Mouse (Mus musculus) left cerebral cortex, adult 11 months (tissue): ENCODE data around the gene Zfp595.
A peak's percentile ranks its signal among the peaks of the same experiment; 100 is the strongest.
"Not testable (repeated sequence)": the region's sequence is repeated elsewhere in the genome, so short reads cannot be mapped to it uniquely, and the experiment has no call there.

Source experiments
- DNase-seq: peaks from one replicate; pipeline ENCODE4 v3.0.0; 2022; ENCODE audit warnings: low spot score

Zfp595 gene

DNA sequence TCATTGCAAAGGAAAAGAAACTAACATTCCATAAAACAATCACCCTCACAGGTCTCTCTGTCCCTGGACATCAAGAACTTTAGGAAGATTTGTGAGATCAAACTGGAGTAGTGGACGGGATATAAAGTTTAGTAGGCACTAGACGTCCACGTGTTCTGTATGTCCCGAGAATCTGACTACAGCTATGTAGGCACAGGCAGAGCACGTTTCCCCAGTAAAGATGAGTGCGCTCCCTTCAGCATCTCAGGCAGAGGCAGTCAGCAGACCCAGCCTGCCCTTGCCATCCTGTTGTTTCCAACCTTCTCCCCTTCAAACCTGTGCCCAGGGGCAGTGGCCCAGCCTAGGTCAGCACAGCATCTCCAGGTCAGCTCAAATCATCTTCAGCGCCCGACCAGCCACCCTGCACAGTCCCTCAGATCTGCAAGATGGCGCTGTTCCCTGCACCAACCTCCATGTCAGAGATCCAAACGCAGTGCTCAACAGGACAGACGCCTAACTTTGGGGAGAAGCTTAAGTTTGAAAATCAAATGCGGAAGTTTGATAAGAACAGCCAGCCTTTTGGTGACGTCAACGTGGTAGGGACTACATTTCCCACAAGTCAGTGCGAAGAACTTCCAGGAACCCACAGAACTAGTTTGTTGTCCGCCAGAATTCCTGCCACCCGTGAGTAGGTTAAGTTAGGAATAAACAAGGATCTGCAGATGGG lies at the start of gene Zfp595:
TSS of gene Zfp595 (minus strand) at position 552 of the 706 bp plus-strand sequence.
- DNase-seq: peak; percentile 82

DNA sequence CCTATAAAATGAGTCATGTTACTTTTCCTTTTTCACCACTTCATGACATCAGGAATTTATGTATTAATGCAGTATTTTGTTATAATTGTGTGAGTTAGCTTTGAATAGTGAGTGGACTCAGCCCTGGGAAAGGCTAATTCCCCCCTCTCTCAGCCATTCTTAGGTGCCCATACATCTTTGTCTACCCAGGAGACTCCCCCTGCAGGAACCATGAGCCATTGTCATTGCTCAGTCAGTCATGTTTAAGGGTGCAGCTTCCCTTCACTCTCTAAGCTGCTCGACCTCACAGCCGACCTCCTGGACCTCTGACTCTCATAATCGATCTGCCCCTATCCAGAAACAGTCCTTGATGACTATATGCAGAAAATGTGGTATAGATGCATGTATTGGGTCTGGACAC lies 43.9 kb upstream of the Zfp595 start:
- DNase-seq: not testable (repeated sequence)

DNA sequence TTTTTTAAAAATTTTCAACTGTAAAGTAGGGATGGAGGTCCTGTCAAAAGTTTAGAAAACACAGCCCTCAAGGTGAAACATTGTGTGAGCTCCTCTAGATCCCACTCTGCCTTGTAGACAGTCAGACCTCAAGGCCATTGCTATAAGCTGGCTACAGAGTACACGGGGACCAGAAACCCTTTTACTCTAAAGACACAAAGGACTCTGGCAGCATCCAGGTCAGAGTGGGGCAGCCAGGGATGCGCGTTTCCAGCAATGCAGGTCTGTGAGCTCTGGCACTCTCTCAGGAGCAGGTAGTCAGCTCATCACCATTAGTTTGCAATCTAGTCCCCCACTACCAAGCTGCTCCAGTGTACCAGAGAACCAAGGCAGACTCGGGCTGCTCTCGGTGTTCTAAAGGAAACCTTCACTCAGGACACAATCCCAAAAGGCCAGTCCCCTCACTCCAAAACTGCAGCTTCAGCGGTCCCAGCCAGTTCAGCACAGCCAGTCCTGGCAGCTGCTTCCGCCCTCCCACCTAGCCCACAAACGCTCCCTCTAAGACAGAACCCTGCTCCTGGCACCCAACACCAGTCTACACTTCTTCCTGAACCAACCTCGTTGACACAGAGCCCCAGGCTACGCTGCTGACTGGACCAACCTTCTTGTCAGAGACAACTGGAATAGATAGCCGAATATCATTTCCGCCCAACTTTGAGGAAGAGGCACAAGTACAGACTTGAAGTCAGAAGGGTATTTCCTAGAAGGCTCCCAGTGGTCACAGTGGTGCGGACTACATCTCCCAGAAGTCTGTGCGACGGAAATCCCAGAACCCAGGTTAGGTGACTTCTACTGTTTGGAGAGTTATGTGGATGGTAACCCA lies 42.9 kb upstream of the Zfp595 start, which contains the start of the genes Gm28041 and Zfp456:
TSS of gene Gm28041 (minus strand) at position 684 of the 862 bp plus-strand sequence.
TSS of gene Zfp456 (minus strand) at position 761 of the 862 bp plus-strand sequence.
- peak; percentile 47 for DNase-seq

DNA sequence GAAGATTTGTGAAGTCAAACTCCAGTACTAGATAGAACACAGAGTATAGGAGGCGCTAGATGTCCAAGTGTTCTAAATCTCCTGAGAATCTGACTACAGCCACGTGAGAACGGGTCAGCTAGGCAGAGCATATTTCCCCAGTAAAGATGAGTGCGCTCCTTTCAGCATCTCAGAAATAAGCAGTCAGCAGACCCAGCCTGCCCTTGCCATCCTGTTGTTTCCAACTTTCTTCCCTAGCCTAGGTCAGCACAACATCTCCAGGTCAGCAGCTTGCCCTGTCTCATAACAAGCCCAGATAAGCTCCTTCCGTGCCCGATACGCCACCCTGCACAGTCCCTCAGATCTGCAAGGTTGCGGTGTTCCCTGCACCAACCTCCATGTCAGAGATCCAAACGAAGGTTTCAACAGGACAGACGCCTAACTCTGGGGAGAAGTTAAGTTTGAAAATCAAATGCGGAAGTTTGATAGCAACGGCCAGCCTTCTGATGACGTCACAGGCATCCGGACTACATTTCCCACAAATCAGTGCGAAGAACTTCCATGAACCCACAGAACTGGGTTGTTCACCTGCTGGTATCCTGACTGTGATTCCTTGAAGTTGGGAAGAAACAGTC lies 27.9 kb upstream of the Zfp595 start, which contains the start of the genes Gm28044 and Zfp953:
TSS of gene Gm28044 (minus strand) at position 406 of the 614 bp plus-strand sequence.
TSS of gene Zfp953 (minus strand) at position 475 of the 614 bp plus-strand sequence.
- DNase-seq: peak; percentile 88

DNA sequence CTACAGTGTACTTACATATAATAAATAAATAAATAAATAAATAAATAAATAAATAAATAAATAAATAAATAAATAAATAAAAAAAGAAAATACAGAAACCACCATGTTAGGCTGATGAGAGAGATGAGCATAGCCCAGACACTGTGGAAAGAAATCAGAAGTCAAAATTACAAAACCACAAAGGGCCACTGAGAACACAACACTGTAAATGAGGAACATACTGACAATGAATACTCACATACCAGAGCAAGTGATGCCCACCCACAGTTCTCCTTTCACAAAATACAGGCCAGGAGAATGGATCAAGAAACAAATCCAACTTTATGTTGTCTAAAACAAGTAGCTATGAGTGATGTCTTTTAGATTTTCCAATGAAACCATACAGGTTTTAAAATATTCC lies 19.5 kb upstream of the Zfp595 start:
- DNase-seq: no peak

DNA sequence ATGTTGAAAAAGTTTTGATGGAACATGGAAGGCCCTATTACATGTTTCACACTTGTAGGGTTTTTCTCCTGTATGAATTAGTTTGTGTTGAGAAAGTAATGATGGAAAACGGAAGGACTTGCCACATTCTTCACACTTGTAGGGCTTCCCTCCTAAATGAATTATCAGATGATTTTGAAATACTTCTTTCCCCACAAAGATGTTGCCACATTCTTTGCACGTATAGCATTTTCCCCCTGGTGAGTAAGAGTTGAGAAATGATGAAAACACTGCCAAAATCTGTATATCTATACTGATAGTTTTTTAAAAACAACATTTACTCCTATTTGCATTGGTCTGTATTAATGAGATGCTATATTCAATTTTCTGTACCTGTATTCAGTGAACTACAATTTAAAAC lies 11.1 kb upstream of the Zfp595 start:
- no peak for DNase-seq

DNA sequence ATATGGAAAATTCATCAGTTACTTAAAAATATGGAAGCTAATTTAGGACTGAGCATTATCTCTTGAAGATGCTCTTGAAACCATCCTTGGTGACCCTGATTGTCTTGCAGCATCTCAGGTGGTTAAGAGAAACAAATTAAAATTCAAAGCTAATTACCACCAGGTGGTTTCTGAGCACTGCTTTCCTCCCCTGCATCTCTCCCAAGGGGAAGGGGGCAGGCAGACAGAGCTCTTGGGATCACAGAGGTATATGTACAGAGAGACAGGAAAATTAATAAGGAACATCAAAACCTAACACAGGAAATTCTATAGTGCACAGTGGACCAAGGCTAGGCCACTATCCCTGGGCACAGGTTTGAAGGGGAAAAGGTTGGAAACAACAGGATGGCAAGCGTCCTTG lies 507 bp upstream of the Zfp595 start:
- DNase-seq: no peak

DNA sequence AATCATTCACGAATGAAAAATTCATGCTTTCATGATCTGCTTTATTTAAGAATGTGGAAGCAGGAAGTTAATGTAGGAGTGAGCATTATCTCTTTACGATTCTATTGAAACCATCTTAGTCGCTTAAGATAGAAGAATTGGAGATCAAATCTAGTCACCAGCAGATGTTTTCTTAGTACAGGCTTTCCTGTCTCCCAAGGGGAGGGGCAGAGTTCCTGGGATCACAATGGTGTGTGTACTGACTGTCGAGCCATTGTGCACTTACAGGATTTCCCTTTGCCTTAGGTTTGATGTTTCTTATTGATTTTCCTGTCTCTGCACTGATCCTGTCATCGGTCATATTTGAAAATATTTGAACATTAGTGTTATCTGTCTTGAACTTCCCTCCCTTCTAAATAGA lies 25.7 kb downstream of the Zfp595 start:
- DNase-seq: no peak

DNA sequence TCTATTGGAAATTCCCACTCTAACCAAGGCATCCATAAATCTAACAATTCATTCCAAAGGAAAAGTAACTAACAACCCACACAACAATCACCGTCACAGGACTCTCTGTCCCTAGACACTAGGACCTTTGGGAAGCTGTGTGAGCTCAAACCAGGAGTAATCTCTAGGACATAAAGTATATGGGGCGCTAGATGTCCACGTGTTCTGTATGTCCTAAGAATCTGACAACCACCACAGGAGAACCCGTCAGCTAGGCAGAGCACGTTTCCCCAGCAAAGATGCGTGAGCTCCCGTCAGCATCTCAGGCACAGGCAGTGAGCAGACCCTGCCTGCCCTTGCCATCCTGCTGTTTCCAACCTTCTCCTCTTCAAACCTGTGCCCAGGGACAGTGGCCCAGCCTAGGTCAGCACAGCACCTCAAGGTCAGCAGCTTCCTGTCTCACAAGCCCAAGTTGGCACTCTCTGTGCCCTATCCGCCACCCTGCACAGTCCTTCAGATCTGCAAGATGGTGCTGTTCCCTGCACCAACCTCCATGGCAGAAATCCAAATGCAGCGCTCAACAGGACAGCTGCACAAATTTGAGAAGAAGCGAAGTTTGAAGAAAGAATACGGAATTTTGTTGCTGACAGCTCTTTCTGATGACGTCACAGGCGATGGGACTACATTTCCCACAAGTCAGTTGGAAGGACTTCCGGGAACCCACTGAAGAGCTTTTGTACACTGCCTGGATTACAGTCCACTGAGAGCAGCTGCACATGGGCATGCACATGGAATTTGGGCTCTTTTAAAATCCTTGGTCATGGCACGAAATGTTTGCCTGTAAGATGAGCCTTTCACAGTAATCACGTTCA lies 26.3 kb downstream of the Zfp595 start, which contains the start of gene Zfp457:
TSS of gene Zfp457 (minus strand) at position 664 of the 851 bp plus-strand sequence.
- DNase-seq: peak; percentile 91

DNA sequence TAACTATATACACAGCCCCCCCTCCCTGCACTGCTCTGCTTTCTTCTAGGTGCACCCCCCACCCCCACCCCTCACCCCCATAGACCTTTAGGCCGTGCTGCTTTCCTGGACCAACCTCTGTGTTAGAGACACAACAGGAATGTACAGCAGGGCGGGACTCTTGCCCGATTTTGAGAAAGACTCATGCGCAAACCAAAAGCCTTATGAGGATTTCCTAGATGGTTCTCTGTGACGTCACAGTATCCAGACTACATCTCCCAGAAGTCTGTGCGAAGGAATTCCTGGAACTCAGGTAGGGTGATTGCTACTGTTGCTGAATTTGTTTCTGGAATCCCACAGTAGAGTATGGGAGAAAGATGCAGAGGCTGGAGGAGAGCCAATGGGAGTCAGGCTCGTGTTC lies 54.1 kb downstream of the Zfp595 start, which contains the start of gene Zfp458:
TSS of gene Zfp458 (minus strand) at position 153 of the 400 bp plus-strand sequence.
- peak; percentile 17 for DNase-seq

DNA sequence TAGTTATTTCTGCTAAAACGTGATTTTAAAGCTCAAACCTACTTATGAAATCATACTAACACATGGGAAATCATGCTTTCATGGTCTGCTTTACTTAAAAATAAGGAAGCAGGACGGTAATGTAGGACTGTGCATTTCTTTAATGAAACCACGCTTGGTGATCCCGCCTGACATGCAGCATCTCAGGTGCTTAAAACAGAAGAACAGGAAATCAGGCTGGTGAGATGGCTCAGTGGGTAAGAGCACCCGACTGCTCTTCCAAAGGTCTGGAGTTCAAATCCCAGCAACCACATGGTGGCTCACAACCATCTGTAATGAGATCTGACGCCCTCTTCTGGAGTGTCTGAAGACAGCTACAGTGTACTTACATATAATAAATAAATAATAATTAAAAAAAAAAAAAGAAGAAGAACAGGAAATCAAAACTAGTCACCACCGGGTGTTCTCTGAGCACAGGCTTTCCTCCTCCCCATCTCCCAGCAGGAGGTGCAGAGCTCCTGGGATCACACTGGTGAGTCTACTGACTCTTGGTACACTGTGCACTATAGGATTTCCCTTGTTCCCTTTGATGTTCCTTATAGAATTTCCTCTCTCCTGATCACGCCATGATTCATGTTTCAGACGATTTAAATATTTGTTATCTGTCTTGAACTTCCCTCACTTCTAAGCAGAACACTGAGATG lies 62.8 kb downstream of the Zfp595 start:
- DNase-seq: not testable (repeated sequence)

DNA sequence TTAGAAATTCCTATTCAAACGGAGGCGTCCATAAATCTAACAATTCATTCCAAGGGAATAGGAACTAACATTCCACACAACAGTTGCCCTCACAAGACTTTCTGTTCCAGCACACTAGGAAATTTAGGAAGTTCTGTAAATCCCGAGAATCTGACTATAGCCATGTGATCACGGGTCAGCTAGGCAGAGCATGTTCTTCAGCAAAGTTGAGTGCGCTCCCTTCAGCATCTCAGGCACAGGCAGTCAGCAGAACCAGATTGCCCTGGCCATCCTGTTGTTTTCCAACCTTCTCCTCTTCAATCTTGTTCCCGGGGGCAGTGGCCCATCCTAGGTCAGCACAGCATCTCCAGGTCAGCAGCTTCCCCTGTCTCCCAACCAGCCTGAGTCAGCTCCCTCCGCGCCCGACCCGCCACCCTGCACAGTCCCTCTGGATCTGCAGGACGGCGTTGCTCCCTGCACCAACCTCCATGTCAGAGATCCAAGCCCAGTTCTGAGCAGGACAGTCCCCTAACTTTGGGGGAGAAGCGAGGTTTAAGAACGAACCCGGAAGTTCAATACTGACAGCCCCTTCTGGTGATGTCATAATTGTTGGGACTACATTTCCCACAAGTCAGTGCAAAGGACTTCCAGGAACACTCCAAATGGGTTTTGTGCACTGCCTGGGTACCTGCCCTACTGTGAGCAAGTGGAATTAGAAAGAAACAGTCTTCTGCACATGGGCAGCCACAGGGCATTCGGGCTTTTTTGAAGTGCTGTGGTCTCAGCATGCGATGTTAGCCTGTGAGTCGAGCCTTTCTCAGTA lies 63.6 kb downstream of the Zfp595 start:
- DNase-seq: peak; percentile 82
